Mouse (Mus musculus) cerebellum, postnatal 25 days (tissue): ENCODE results near the gene Plcb2.

Experiments used
- DNase-seq, 2 experiments: peaks; one replicate each; pipeline ENCODE4 v3.0.0; 2021; ENCODE audit warnings: mixed read lengths in 2 of 2

The Plcb2 gene

GRCm38 (mm10) chr2:118682544-118683260 is 45.5 kb downstream of the Plcb2 start:
- no peak for DNase-seq

- DNase-seq, result no peak
Observed at GRCm38 (mm10) chr2:118680926-118681325, 47.3 kb downstream of the Plcb2 start.

- DNase-seq, result no peak
Observed at GRCm38 (mm10) chr2:118679577-118679976, 48.7 kb downstream of the Plcb2 start.

DNA sequence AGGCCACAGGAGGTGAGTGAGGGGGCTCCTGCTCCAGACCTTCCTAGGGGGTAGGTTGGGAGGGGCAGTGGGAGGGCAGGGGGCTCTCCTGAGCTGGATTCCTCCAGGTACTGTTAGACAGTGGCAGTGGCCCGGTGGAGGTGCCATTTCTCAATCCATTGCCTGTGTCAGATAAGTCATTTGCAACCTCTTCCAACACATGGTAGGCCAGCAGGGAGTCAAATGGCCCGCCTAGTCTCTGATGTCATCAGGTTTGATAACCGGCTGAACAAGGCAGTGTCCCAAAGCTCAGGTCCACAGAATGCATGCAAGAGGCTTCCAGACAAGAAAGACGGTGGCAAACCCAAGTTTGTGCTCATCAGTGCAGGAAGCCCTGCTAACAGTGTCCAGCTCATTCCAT is 50.4 kb downstream of the Plcb2 start:
- peak; percentile 57 to 64 for DNase-seq

GRCm38 (mm10) chr2:118676839-118677741 is 51.1 kb downstream of the Plcb2 start:
- peak; percentile 27 to 39 for DNase-seq

- no peak for DNase-seq
Observed at GRCm38 (mm10) chr2:118674500-118674899, 53.7 kb downstream of the Plcb2 start.

GRCm38 (mm10) chr2:118673686-118674465 is 54.4 kb downstream of the Plcb2 start:
- DNase-seq, result no peak

DNA sequence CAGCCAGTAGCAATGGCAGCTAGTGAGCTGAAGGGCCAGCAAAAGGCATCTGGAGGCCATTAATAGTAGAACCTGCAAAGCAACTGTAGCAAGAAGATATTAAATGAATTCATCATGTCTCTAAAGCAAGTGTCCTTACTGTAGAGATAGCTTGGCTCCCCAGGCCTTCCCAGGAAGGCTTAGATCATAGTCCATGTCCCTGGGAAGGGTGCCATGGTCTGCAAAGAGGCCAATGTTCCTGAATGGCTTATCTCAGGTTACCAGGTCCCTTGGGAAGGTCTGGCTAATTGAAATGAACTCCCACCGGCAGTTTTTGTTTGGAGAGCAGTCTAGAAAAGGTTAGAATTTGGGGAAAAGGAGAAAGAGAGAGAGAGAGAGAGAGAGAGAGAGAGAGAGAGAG is 56.5 kb downstream of the Plcb2 start:
- no peak for DNase-seq

DNA sequence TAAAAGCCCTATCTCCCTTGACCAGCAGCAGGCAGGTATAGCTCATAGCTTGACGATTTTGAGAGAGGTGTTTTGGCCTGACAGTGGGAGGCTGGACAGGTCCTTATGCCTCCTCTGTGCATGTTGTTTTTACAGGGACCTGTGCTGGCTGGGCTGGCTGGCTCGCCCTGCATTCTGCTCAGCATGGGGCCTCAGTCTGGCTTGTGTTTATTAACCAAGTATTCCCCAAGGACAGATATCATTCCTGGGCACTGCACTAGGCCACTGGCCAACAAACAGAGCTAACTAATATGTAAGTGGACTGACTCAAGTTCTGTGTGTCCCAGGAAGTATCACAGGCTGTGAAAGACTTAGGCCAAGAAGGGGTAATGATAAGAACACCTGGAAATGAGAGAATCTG is 58.5 kb downstream of the Plcb2 start:
- DNase-seq, result peak in 1 of 2 experiments; percentile 41

DNA sequence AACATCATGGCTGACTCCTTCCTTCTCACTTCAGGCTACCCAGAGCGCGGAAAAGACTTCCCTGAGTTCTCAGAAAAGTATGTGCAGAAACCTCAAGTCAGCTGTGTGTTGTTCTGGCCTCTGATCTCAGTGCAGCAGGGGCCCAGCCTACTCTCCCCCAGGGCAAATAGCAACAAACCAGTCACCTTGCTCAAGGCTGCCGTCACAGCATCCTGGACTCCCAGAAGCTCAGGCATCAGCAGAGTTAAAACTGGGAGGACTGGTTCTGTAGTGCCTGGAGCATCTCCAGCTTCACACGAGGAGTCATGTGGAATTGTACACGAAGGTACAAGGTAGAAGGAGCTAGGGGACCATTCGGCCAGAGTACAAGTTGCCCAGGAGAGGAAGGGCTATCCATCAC is 59.0 kb downstream of the Plcb2 start:
- no peak for DNase-seq

DNA sequence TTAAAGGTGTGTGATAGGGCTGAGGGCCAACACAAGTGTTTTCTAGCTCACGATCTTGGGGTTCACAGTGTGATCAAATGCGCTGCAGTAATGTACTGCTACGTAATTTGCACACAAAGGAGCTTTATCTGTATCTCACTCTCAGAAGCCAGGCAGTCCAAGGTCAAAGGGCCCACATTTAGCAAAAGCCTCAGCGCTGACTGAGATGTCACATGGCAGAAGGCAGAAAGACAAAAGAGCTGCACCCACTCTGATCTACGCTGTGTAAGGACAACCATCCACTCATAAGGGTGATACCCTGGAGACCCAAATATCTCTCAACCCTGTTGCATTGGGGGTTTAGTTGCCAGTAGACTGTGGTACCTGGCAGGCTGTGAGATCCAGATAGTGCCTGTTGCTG is 61.1 kb downstream of the Plcb2 start:
- DNase-seq, result no peak

GRCm38 (mm10) chr2:118665616-118666015 is 62.6 kb downstream of the Plcb2 start:
- no peak for DNase-seq

DNA sequence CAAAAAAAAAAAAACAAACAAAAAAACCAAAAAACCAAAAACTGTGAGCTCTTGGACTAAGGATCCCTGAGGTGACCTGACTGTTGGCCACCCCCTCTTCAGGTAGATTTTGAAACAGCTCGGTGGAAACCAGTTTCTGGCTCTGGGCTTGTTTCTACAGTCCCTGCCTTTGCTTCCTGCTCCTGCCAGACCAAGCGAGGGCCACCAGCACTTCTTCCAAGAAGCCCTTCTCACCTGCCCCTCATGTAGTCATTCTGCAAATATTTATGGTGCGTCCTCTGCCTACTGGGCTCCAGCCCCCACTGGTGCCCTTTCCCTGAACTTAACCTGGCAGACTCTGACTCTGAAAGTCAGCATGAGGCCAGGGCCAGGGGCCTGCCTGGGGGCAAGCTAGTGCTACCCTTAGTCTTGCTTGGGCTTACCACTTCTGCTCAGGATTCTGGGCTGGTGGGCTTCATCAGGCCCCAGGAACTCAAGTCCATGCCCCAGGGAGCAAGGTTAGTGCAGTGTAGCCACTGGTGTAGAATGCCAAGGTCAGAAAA is 63.2 kb downstream of the Plcb2 start:
- DNase-seq, result no peak

DNA sequence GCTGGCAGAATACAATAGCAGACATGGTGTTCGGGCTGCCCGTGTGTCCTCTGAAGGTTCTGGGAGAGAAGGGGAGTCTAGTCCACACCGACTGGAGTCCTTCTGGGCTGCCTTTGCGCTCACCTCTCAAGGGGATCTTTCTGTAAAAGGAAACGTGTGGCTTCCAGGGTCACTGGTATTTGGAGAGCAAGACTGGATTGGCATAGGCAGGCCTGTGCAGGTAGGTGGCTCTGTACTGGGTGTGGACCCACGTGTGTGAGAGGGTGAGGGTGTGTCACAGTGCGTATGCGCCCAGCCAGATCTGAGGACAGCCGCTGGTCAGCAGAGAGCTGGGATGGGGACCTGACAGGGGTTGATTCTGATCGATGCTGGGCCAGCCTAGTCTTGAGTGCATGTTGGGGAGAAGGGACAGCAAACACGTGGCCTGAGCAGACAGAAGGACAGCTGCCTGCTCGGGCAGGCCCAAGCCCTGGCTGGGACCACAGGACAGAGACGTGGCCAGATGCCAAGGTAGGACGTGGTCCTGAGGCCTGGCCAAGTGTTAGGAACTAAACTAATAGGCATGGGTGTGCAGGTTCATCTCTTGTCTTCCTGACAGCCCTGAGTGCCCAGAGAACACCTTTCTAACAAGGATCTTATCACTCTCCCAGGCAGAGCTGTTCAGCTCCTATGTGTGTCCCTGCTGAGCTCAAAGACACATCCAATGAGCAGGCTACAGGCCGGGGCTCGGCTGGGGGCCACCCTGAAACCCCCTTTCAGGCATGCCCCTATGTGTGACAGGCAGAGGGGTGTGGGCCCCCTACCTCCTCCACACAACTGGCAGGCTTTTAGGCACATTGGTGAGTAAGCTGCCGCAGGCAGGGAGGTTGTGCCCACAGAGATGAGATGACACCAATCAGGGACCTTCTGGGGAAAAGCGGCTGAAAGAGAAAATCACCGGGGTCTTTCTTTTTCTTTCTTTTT is 64.2 kb downstream of the Plcb2 start:
- peak; percentile 22 to 31 for DNase-seq

DNA sequence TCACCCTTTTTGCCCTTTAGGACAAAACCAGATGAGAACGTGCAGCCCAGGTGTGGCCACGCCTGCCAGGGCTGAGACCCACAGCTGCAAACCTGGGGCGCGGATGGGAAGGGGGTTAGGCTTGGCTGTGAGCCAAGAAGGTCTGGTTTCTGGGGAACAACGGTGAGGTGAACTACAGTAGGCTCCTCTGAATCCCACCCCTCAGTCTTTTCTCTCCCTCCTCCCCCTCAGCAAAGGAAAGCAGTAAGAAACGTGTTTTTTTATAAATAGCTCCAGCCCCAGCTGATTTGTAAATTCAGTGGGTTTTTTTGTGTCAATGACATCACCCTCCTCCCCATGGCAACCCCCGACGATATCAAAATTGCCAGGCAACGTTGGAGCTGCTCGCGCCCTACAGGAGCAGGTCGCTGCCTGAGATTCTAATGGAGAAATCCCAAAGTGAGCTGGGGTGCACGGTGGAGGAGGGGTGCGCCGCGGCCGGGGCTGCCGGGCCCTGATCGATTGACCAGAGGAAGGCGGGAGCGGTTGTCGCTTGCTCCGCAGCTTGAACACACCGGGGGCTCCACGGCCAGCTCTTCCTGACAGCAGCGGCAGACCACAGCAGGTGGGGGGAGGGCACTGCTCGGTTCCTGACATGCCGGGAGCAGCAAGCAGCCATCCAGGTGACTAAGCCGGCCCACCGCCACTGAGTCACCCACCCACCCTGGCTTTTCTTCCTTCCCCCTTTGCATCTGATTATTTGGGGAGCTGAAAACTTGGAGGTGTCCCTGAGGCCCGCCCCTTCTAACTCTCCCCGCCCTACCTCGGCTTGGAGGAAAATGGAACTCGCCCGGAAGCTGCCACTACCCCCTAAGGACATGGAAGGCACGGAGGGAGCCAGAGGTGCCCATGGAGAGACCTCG is 65.1 kb downstream of the Plcb2 start, which contains the start of gene Pak6:
Gene Pak6, plus strand, starts transcription at position 402 of the 902 bp plus-strand sequence.
- peak; percentile 45 to 46 for DNase-seq

- DNase-seq, result no peak
Observed at GRCm38 (mm10) chr2:118661891-118662290, 66.3 kb downstream of the Plcb2 start.

- peak; percentile 61 to 70 for DNase-seq
Observed at GRCm38 (mm10) chr2:118659998-118660452, 68.2 kb downstream of the Plcb2 start.

GRCm38 (mm10) chr2:118659493-118659892 is 68.7 kb downstream of the Plcb2 start:
- DNase-seq, result no peak

DNA sequence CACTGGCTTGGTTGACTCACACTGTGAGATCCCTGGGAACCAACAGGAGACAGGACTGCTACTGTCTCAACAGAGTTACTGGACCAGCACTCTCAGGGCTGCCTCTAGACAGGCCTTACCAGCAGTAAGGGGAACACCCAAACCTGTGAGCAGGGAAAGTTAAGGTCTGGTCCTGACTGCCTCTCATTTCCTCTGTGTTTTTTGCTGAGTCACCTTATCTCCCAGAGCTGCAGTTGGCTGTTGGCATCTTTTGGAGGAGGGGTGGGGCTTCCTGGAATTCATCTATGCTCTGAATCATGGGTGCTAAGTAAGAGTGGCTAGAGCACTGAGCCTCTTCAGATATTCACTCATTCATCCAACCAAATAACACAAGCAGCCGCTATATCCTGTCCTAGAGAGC is 69.2 kb downstream of the Plcb2 start:
- DNase-seq, result no peak

GRCm38 (mm10) chr2:118658457-118658856 is 69.8 kb downstream of the Plcb2 start:
- no peak for DNase-seq
